Mouse (Mus musculus) kidney, postnatal 14 days (tissue): ENCODE results near the gene Gm12216.
"Not testable (repeated sequence)": the region's sequence is repeated elsewhere in the genome, so short reads cannot be mapped to it uniquely, and the experiment has no call there.

Experiments
- DNase-seq: peaks from one replicate; pipeline ENCODE4 v3.0.0; 2022; ENCODE audit warnings: mixed read lengths

Gm12216 gene

DNA sequence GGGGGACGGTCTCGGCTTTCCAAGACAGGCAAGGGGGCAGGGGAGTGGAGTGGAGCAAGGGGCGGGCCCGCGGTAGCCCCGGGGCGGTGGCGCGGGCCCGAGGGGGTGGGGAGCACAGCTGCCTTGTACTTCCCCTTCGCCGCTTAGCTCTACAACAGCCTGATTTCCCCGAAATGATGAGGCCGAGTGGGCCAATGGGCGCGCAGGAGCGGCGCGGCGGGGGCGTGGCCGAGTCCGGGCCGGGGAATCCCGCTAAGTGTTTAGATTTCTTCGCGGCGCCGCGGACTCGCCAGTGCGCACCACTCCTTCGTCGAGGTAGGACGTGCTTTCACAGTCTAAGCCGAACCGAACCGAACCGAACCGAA lies 89.3 kb downstream of the Gm12216 start, which contains the start of gene Irf1:
Gene Irf1 (plus strand): TSS at position 255 of the 365 bp plus-strand sequence.
- DNase-seq = peak; percentile 95

- DNase-seq = no peak
Measured at GRCm38 (mm10) chr11:53769185-53769576, 89.9 kb downstream of the Gm12216 start.

DNA sequence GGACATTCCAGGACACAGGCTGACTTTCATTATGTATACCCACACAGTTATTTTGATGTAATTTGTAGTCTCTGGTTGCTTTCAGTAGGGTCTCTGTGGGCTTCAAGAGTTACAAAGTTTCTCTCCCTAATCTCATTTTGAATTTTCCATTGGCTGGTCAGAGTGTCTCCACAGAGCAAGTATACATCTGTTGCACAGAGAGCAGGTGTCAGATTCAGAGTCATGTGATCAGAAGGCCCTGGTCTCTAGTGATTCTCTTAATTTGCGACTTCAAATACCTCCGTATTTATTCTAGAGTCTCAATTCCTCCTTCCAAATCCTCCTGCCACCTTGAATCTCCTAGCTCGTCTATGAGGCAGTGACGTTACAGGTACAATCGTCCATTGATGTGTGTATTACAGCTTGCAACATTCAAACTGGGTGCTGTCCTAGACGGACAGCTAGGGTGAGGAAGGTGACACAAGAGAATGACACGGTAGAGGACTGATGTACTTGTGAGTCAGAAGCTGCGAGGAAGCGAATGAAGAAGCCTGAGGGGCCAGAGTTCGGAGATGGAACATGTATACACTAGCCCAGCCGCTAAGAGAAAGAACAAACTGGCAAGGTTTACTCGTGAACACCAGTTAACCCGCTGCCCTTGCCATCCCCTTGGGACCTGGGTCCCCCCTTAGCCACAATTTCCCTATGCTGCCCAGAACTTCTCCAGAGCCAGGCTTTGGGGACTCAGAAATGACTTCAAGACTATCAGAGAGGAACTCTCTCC lies 90.5 kb downstream of the Gm12216 start:
- DNase-seq = no peak

DNA sequence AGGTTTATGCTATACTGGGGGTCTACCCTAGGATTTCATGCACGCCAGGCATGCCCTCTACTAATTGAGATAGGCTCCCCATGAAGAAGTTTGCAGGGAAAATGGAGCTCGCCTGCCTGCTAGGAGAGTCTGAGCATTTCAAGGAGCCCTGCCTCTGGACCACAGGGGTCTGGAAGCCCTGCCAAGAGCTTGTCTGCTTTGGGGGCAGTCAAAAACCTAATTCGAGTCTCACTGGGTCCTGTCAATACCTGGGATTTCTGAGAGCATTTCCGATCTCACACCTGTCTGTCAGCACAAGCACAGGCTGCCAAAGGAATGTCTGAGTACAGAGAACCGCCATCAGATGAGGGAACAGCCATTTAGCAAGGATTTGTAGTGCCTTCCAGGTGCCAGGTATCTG lies 94.5 kb downstream of the Gm12216 start:
- no peak for DNase-seq

DNA sequence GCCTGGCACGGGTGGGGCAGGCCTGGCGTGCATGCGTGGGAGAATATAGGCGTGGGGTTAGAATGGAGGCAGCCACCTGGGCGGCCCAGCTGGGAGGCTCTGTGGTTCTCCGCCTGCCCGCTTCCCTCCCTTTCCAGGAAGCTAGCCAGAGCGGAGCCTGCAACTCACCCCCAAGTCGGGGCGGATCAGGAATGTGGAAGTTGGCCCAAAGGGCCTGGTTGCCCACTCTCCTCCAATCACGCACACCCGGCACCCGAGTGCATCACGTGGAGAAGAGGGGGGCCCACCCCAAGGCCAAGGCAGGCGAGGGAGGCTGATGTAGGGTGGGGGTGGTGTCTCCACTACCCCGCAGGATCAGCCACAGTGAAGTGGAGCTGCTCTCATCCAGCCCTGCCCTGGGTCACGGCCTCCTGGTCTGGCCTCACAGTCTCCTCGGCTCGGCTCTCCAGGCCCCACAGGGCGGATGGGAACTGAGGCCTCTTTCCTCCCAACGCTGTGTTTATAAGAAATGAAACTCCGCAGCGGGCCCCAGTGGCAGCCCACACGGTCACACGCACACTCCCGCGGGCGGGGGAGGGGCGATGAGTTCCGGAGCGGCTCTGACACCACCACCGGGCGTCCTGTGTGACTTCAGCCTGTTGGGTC lies 95.4 kb downstream of the Gm12216 start:
- peak; percentile 93 for DNase-seq

- peak; percentile 95 for DNase-seq
Measured at GRCm38 (mm10) chr11:53762827-53763495, 96.1 kb downstream of the Gm12216 start.

DNA sequence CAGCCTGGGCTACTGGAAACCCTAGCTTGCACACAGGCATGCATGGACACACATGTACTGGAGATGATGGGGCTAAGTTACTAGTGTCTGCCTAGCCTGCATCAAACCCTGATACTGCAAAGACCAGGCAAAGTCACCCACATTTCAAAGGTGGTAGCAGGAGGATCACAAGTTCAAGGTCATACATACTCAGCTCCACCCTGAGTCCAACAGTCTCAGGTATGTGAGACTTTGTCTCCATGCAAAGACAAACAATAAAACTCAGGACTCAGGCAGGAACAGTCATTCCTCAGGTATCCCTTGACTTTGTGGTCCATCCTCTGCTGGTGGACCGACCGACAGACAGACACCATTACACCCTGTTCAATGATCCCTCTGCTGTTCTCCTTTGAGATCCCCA lies 96.6 kb downstream of the Gm12216 start:
- DNase-seq = no peak

DNA sequence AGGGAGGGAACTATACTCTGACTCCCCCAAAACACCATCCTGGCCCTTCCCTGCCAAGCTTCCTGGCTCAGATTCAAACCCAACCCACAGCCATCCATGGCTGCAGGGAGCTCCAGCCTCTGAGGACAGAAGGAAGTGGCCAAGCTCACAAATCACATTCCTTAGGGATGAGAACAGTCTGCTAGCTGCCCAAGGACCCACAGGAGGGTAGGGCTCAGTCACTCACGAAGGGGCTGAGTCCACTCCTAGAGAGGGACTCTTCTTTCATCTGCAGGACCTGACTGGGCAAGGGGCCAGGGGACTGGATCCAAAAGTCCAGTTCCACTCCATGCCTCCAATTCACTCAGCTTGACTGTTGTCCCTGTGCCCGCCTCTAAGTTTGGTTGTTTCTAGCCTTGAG lies 97.2 kb downstream of the Gm12216 start:
- peak; percentile 94 for DNase-seq

GRCm38 (mm10) chr11:53761284-53761683 lies 97.8 kb downstream of the Gm12216 start:
- no peak for DNase-seq

DNA sequence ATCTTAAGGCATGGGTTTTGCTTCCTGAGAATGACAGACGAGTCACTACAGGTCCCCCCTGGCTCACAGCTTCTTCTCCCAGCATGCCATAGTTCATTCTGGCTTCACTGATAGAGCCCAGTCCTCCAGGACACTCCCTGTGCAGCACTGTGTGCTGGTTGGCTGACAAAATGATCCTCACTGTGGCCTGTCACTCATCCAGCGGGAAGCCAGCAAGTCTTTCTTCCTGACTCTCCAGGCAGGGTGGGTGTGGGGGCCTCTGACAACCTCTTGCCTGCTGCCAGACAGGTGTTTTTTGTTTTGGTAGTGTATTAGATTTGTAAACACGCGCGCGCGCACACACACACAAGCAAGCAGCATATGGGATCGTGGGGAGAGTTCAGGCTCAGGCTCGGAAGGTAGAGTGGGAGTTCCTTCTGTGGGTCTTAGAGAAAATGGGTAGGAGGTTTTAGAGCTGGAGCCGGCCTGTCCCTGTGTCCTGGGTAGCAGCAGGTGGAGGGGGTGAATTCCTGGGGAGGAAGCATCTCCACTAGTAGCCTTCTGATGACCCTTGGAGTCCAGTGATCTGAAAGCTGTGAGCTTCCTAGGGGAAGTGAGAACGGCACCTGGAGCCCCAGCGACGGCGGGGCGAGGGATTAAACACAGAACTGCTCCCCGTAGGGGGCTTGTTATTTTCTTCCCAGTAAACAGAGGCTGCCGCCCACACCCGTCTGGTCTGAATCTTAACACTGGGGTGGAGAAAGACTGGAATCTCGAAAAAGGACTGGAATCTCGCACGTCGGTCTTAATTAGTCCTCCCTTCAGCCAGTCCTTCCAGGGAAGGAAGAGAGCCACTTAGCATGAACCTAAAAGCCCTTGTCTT lies 99.3 kb downstream of the Gm12216 start:
- no peak for DNase-seq

DNA sequence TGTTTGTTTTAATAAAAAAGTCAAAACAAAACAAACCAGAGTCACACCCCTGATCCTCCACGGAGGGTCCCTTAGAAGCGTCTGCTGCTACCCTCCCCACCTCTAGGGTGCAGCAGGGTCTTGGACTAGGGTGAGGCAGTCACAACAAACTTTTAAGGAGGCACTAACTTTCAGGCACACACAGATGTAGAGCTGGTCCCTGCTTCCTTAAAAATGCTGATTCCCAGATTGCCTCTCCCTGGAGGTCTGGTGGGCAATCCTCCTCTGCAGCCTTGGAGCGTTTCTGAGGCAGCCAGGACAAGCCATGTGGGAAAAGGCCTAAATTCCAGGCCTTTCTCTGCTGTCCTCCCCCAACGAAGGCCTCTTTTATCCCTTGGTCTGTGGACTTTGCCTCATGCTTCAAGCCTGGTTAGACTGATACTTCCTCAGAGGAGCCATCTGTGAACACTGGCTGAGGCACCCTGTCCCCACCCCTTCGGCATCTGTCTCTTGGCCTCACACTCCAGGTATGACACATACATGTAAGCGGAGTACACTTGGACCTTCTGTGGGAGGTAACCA lies 100.2 kb downstream of the Gm12216 start:
- peak; percentile 47 for DNase-seq

GRCm38 (mm10) chr11:53758033-53758432 lies 101.0 kb downstream of the Gm12216 start:
- not testable (repeated sequence) for DNase-seq

DNA sequence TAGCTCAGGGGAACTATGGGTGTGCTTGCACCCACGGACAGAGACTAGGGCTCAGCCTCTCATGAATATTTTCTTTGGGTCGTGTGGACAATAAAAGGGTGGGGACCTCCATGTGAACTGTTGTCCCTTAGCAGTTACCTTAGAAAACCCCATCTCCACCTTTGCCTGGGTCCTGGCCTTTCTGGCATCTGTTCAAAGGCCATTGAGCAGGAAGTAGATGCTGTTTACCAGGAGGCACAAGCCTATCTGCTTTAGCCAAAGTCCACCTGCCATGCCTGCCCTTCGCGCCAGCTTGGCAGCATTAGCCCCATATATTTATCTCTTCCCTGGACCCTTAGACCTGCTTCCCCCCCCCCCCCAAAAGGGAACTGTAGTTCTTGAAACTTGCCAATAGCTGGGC lies 101.4 kb downstream of the Gm12216 start:
- DNase-seq = no peak

GRCm38 (mm10) chr11:53755011-53755595 lies 104.0 kb downstream of the Gm12216 start:
- no peak for DNase-seq

DNA sequence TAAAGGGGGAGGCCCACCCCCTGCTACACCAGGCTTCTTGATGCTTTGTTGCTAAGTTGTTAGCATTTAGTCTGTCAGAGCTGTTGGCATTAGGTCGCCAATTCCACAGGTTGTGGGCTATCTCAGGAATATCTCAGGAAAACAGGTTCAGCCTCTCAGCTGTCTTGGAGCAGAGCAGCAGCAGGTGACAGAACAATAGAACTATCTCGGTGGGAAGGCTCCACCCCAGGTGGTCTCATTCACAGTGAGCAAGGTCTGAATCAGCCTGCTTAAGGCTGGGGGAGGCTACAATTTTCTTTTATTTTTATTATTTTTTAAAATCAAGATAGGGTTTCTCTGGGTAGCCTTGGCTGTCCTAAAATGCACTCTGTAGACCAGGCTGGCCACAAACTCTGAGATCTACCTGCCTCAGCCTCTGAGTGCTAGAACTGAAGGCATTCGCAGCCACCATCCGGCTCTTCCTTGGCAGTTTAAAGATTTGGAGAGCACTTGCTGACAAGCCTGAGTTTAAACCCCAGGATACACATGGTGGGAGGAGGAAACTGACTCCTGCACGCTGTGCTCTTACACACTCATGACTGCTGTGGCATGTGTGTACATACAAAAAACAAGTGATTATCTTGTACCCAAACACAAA lies 109.2 kb downstream of the Gm12216 start:
- DNase-seq = no peak

DNA sequence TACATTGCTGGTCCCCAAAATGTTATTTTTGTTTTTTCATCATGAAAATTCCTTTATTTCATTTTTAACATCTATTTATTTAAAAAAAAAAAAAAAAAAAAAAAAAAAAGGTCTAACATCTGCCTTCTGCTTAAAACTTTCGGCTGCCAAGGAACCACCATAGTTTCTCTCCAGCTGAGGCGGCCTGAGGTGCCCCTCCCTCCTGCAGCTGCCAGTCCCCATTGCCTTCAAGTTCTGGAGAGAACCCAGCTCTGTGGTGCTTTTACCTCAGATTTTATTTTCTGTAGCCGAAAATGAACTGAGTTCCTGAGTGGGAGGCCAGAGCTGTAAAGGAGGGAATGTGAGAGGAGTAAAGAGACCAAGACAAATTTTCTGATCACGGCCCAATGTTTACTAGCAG lies 109.8 kb downstream of the Gm12216 start:
- no peak for DNase-seq

DNA sequence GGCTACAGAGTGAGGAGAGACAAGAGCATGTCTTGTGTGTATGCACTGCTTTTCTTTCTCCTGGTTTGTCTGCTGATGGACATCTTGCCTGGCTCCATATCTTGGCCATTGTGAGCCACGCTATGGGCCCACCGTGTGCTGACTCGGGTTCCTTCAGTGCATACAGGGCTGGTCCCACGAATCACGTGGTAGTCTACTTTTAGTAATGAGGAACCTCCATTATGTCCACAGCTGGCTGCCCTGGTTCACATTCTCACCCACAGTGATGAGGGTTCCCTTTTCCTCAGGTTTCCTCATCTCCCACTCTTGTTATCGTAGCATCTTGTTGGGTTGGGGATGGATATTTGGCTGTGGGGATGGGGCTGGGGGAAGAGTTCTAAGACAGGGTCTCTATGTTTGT lies 110.4 kb downstream of the Gm12216 start:
- DNase-seq = no peak

GRCm38 (mm10) chr11:53747985-53748384 lies 111.1 kb downstream of the Gm12216 start:
- DNase-seq = no peak

- no peak for DNase-seq
Measured at GRCm38 (mm10) chr11:53745260-53745659, 113.8 kb downstream of the Gm12216 start.

DNA sequence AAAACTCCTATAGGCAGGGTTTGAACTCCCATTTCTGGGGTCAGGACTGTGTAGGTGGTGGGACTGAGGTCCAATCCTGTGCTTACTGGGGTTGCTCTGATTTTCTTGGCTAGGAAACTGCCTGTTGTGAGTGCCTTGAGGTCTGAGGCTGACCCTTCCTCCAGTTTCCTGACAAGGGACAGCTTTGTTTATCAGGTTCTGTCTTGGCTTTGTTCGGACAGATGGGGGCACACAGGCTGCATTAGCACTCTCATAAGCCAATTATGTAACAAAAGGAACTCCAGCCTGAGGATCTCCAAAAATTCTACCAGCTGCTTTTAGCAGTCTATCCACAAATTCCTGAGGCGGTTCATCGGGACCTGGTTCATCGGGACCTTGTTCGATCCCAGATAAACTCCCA lies 116.7 kb downstream of the Gm12216 start:
- DNase-seq = peak; percentile 38

GRCm38 (mm10) chr11:53737573-53737946 lies 121.5 kb downstream of the Gm12216 start:
- peak; percentile 72 for DNase-seq
